Mouse (Mus musculus): ENCODE measurements around the gene Srcap. TPM values are rescaled to one million over a fixed set of nuclear protein-coding genes. Genes with fewer than 3 reads are reported as not detected.
"Not testable (repeated sequence)": the region's sequence is repeated elsewhere in the genome, so short reads cannot be mapped to it uniquely, and the experiment has no call there.

The Srcap gene
- polyA plus RNA-seq, 1 experiment = 98.5 TPM

DNA sequence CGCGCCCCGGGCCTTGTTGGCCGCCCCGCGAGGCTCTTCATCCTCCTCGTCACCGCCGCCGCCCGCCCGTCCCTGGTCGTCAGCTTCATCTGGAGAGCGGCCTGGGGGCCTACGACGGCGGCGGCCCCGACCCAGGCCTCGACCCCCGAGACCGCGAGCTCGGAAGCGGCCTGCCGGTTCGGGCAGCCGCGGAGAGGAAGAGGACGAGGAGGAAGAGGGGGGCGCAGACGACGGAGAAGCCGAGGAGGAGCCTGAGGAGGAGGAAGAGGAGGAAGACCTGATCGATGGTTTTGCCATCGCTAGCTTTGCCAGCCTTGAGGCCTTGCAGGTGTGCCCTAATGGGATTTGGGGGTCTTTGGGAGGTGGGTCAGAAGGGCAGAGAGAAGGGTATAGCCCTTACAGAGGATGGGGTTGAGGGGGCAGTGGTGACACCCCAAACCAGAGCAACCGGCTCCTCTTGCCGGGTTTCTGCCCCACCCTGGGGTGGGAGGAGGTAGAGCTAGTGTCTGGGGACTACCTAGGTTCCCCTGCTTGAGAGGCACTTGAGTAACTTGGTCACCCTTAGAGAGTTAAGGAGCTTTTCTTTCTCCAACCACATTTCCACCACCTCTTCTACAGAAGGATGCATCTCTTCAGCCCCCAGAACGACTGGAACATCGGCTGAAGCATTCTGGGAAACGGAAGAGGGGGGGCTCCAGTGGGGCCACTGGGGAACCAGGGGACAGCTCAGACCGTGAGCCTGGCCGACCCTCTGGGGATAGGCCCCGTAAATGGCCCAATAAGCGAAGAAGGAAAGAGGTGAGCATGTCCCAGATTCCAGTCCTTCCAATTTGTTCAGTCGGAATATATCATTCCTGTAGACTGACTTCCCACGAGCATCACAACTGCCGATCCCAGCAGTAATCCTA is 32.2 kb upstream of the Srcap start:
- WGBS = 1% methylated on average over 47 of the region's 48 CpGs
- H3K4me1 ChIP-seq (ENCODE audit: control insufficient read depth, insufficient read depth, low read length) = no peaks in the 10 kb centered on the region; the same call in 1 of the 2 replicates
- H3K4me3 ChIP-seq (replicated peaks; ENCODE audit: control insufficient read depth, low read depth, low read length) = peak overlapping the region; percentile 66
- no peak; the same call in 1 of the 2 replicates for TF ChIP-seq POLR2A (IDR thresholded peaks at IDR 0.05; ENCODE audit: borderline replicate concordance, control insufficient read depth, low read depth, low read length)
- TF ChIP-seq CTCF (IDR thresholded peaks at IDR 0.05; ENCODE audit: control insufficient read depth, insufficient read depth, low read length) = no peak
- peak overlapping the region; percentile 91 for H3K27ac ChIP-seq (ENCODE audit: control insufficient read depth, insufficient read depth, low read depth, low read length, poor library complexity)

DNA sequence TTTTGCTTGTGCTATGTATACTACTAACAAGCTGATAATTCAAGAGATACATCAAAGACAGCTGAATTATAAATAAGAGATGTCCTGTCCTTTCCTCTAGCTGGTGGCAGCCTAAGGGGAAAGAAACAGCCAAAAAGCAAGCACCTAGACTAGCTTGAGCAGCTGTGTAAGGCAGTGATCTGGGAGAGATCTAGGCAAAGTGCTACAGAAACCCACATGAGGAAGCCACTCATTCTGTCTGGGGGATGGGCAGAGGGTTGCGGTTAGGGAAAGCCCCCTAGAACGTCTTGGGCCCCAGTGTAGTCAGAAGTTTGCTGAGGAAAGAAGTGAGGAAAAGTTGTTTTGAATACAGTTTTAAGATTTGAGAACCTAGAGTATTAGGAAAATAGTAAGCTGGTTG is 31.5 kb upstream of the Srcap start:
- no peaks in the 10 kb centered on the region; the same call in 1 of the 2 replicates for H3K4me1 ChIP-seq (ENCODE audit: control insufficient read depth, insufficient read depth, low read length)
- WGBS = 2% methylated on average over 2 of the region's 2 CpGs
- H3K27ac ChIP-seq (ENCODE audit: control insufficient read depth, insufficient read depth, low read depth, low read length, poor library complexity) = no peak overlapping the region; the same call in 1 of the 2 replicates

DNA sequence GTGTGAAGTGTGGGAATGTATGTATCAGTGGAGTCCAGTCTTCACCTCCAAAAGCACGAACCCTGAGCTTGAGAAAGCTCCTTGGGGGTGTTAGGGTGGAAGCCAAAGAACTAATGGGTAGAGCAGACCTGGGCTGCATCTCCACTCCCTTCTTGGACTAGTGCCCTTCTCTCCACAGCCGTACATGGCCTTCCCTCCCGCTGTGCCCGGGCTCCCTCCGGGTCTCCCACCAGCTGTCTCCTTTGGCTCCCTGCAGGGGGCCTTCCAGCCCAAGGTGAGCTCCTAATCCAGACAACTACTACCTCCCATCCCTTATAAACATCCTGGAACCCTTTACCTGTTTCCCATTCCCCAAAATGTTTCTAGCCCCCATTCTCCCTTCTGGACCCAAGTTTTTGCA is 26.4 kb upstream of the Srcap start:
- TF ChIP-seq CTCF (IDR thresholded peaks at IDR 0.05; ENCODE audit: control insufficient read depth, insufficient read depth, low read length) = no peak
- no peak for TF ChIP-seq POLR2A (IDR thresholded peaks at IDR 0.05; ENCODE audit: borderline replicate concordance, control insufficient read depth, low read depth, low read length)
- 87% methylated on average over 5 of the region's 5 CpGs for WGBS
- Histone ChIP-seq H3K4me1 (ENCODE audit: control insufficient read depth, insufficient read depth, low read length) (no peaks in the 10 kb centered on the region), H3K4me3 (replicated peaks; ENCODE audit: control insufficient read depth, low read depth, low read length) (no peak overlapping the region), H3K27ac (ENCODE audit: control insufficient read depth, insufficient read depth, low read depth, low read length, poor library complexity) (no peak overlapping the region)

More for the DNA sequence above, 31.5 kb upstream of the Srcap start:
- H3K4me3 ChIP-seq (replicated peaks; ENCODE audit: control insufficient read depth, low read depth, low read length) = peak overlapping the region; percentile 66
- no peak for TF ChIP-seq CTCF (IDR thresholded peaks at IDR 0.05; ENCODE audit: control insufficient read depth, insufficient read depth, low read length)
- no peak for TF ChIP-seq POLR2A (IDR thresholded peaks at IDR 0.05; ENCODE audit: borderline replicate concordance, control insufficient read depth, low read depth, low read length)

DNA sequence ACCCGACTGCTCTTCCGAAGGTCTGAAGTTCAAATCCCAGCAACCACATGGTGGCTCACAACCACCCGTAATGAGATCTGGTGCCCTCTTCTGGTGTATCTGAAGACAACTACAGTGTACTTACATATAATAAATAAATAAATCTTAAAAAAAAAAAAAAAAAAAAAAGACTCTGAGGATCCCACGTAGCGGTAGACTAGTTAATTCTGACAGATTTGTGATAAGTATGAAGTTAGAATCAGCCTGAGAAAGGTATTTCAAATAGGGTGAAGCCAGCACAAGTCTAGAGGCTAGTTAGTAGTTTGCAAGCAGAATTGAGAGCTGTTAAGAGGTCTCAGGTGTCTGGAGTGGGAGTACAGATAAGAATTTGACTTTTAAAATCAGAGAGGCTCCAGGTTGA is 23.4 kb upstream of the Srcap start:
- H3K27ac ChIP-seq (ENCODE audit: control insufficient read depth, insufficient read depth, low read depth, low read length, poor library complexity); H3K4me1 ChIP-seq (ENCODE audit: control insufficient read depth, insufficient read depth, low read length); H3K4me3 ChIP-seq (replicated peaks; ENCODE audit: control insufficient read depth, low read depth, low read length): not testable (repeated sequence)
- WGBS = 60% methylated on average over 4 of the region's 5 CpGs

DNA sequence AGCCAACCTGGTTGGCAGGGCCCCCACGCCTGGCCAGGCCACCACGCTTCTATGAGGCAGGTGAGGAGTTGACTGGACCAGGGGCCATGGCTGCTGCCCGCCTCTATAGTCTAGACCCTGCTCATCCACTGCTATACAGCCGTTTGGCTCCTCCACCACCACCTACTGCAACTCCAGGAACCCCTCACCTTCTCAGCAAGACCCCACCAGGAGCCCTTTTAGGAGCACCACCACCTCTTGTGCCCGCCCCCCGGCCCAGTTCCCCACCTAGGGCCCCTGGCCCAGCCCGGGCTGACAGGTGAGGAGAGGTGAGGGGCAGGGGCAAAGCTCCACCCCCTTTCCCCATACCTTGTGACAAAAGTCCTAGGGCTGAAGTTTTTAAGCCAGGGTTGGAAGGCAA is 21.8 kb upstream of the Srcap start:
- no peaks in the 10 kb centered on the region for H3K4me1 ChIP-seq (ENCODE audit: control insufficient read depth, insufficient read depth, low read length)
- TF ChIP-seq CTCF (IDR thresholded peaks at IDR 0.05; ENCODE audit: control insufficient read depth, insufficient read depth, low read length) = no peak
- no peak for TF ChIP-seq POLR2A (IDR thresholded peaks at IDR 0.05; ENCODE audit: borderline replicate concordance, control insufficient read depth, low read depth, low read length)
- no peak overlapping the region for H3K4me3 ChIP-seq (replicated peaks; ENCODE audit: control insufficient read depth, low read depth, low read length)
- 91% methylated on average over 7 of the region's 7 CpGs for whole genome bisulfite sequencing
- H3K27ac ChIP-seq (ENCODE audit: control insufficient read depth, insufficient read depth, low read depth, low read length, poor library complexity) = no peak overlapping the region

DNA sequence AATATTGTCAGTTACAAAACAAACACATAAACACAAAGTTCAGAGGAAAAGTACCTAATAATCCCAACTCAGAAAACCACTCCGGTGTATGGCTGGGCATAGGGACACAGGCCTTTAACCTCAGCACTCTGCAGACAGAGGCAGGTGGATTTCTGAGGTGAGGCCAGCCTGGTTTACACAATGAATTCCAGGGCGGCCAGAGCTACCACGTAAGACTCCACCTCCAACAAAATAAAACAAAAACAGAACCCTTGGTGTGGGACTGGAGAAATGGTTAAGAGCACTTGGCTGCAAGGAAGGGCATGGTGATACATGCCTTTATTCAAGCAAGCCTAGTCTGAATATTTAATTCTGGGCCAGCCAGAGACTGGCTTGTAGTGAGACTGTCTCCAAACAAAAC is 19.9 kb upstream of the Srcap start:
- TF ChIP-seq POLR2A (IDR thresholded peaks at IDR 0.05; ENCODE audit: borderline replicate concordance, control insufficient read depth, low read depth, low read length) (no peak), CTCF (IDR thresholded peaks at IDR 0.05; ENCODE audit: control insufficient read depth, insufficient read depth, low read length) (no peak)
- no peaks in the 10 kb centered on the region for H3K4me1 ChIP-seq (ENCODE audit: control insufficient read depth, insufficient read depth, low read length)
- 85% methylated on average over 3 of the region's 3 CpGs for WGBS
- no peak overlapping the region for H3K4me3 ChIP-seq (replicated peaks; ENCODE audit: control insufficient read depth, low read depth, low read length)
- no peak overlapping the region for H3K27ac ChIP-seq (ENCODE audit: control insufficient read depth, insufficient read depth, low read depth, low read length, poor library complexity)

DNA sequence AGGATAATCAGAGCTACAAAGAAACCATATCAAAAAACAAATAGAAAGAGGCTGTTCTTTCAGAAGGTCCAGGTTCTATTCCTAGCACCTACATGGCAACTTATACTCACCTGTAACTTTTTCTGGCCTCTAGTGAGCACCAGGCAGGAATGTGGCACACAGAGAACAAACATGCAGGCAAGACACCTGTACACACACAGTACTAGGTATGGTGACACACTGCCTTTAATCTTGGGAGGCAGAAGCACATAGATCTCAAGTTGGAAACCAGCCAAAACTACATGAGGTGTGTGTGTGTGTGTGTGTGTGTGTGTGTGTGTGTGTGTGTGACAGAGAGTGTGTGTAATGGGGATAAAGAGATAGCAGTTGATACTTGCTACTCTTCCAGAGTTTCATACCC is 17.1 kb upstream of the Srcap start:
- no peak overlapping the region for H3K27ac ChIP-seq (ENCODE audit: control insufficient read depth, insufficient read depth, low read depth, low read length, poor library complexity)
- TF ChIP-seq POLR2A (IDR thresholded peaks at IDR 0.05; ENCODE audit: borderline replicate concordance, control insufficient read depth, low read depth, low read length) = no peak
- no peak for TF ChIP-seq CTCF (IDR thresholded peaks at IDR 0.05; ENCODE audit: control insufficient read depth, insufficient read depth, low read length)
- H3K4me1 ChIP-seq (ENCODE audit: control insufficient read depth, insufficient read depth, low read length) = no peaks in the 10 kb centered on the region
- no peak overlapping the region for H3K4me3 ChIP-seq (replicated peaks; ENCODE audit: control insufficient read depth, low read depth, low read length)

DNA sequence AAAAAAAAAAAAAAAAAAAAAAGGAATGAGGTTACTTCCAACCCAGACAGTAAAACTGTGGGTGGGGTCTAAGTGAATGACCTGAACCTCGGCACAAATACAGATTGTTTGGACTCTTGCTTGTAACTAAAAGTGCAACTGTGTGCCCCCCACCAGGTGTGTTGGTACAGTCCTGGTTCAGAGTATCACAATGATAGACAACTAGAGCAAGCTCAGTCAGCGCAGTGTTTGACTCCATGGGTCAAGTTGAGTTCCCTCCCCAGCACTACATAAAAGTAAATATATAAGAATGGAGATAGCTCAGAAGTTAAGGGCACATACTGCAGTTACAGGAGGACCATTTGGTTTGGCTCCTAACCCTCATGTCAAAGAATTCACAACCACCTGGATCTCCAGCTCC is 14.4 kb upstream of the Srcap start:
- no peak overlapping the region for H3K27ac ChIP-seq (ENCODE audit: control insufficient read depth, insufficient read depth, low read depth, low read length, poor library complexity)
- TF ChIP-seq CTCF (IDR thresholded peaks at IDR 0.05; ENCODE audit: control insufficient read depth, insufficient read depth, low read length) (no peak), POLR2A (IDR thresholded peaks at IDR 0.05; ENCODE audit: borderline replicate concordance, control insufficient read depth, low read depth, low read length) (no peak)
- no peak overlapping the region for H3K4me3 ChIP-seq (replicated peaks; ENCODE audit: control insufficient read depth, low read depth, low read length)
- 81% methylated on average over 2 of the region's 2 CpGs for WGBS
- no peaks in the 10 kb centered on the region for H3K4me1 ChIP-seq (ENCODE audit: control insufficient read depth, insufficient read depth, low read length)

Measured in bone marrow, adult 2 months (tissue).